Mouse (Mus musculus) adrenal gland, postnatal 4 days (tissue): ENCODE measurements at regions not wholly inside any gene's neighbourhood (a gene's known extent, or its start where the extent isn't known, plus 50 kb on each side); places are given as distances from the start of the nearest gene placed in this dataset.

ENCODE experiments used
- DNase-seq, 2 experiments: peaks; one replicate each; pipeline ENCODE4 v3.0.0; 2021 to 2022; ENCODE audit warnings: low spot score in 2 of 2, mixed read lengths in 2 of 2

DNA sequence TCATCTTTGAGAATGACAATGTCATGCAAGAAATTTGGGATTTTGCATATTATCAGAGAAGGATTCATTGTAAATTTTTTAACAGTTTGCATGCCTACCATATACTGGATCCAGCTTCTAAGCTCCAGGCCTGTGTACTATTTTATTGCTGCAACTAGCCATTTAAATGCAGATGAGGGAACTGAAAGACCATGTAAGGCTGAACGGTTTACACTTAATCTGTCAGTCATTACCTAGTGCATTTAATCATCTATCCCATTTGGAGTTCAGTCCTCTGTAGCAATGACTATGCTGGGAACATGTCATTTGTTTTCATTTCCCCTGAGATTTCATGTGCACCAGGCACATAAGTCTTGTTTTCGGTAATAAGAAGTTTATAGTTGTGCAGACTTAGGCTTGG lies 631.8 kb upstream of the Gm21961 start:
- no peak for DNase-seq

- no peak for DNase-seq
Measured at GRCm38 (mm10) chr15:65639484-65639883, 624.8 kb upstream of the Gm21961 start.

- peak in 1 of 2 experiments; percentile 2 for DNase-seq
Measured at GRCm38 (mm10) chr15:65637520-65638184, 622.9 kb upstream of the Gm21961 start.

DNA sequence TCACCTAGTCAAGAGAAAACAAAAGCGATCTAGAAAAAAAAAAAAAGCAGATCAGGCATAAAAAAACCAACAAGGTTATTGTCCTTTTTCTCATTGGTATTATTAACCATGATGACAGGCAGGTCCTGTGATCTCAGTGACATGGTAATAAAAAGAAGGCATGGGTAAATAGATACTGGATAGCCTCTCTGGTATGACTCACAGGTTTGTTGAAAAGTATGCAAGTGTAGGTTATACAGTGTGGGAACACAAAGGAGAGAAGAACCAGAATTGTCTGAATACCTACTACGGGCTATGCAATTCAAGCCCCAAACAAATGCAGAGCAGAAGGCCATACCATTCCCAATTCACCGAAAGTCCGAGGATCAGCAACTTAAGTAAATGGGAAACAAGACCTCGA lies 617.7 kb upstream of the Gm21961 start:
- no peak for DNase-seq

DNA sequence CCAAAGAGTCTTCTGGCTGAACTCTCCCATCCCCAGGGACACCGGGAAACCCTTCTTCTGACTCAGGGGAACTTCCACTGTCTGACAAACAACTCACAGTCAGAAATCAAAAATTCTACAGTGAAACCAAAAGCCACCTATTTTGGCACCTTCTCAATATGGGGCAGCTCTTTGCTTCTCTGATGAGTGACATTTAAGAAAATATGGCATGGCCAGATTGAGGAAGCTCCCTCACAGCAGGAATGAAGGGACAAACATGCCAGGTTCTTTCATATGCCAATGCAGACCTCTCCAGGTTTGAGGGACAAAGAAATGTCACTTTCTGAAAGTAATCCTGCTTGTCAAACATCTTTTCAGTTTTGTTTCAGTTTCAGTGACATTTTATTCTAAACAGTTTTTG lies 615.8 kb upstream of the Gm21961 start:
- DNase-seq, result no peak

DNA sequence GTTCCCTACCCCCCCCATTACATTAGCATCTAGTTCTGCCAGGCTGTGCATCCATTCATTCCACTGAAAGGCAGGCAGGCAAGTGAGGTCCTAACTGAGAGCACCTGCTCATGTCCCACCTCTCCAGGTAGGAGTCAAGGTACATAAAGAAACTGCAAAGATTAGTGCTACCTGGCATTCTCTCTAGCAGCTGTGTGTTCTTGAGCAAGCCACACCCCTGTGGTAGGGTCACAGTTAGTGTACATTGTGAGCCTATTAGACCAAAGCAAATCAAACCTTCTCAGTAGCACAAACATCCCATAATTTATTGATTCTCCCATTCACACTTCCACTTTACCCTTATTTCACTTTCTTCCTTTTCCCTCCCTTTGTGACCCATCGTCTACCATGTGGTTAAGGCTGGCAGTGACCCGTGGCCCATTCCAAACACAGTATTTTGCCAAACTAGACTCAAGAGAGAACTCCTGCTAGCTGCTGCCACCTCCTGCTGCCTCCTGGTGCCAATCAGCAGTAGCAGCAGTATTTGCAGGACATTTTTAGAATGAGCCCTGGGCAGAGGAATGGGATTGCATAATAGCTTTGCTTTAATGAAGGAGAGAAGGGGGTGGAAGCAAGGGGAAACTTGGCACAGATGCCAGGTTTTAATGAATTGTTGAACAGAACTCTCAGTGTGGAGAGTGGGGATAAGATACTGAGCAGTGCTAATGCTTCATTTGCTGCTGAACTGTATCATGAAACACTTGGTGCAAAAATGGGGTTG lies 578.2 kb upstream of the Gm21961 start:
- DNase-seq, result no peak

DNA sequence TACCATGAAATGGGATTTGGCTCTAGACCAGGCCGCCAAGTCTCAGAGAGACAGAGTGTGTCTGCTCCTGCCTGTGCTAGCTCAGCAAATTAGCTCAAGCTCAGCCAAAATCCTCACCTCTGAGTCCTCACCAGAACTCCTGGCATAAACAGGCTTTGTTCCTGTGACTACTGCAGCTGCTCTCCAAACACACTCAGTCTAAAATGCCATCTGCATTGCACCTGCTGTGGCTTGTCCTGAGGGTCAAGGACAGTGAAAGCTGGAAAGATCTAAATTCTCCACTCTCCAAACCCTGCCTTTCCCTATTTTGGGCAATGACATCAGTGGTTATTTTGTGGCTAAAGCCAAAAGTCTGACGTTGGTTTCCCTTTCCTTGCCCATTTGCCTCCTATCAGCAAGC lies 570.9 kb upstream of the Gm21961 start:
- DNase-seq, result no peak

DNA sequence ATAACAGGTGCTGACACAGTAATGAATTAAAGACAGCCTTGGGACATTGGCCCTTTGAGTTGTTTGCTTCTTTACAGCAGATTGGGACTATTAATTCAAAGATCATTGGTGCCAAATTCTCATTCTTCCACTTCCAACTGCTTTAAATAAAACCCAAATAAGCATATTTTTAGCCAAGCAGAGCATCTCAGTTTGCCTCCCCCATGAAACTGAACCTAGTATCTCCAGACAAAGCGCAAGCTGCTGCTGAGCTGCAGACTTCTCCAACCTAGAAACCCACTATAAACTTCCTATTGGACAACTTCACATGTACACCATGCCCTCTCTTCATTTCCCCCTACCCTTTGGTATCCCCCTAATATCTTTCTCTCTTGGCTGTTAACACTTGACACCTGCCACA lies 564.6 kb upstream of the Gm21961 start:
- no peak for DNase-seq

GRCm38 (mm10) chr15:65567931-65568330 lies 553.2 kb upstream of the Gm21961 start:
- no peak for DNase-seq

GRCm38 (mm10) chr15:65557846-65558835 lies 543.4 kb upstream of the Gm21961 start:
- no peak for DNase-seq

- DNase-seq, result no peak
Measured at GRCm38 (mm10) chr15:65549046-65549445, 534.3 kb upstream of the Gm21961 start.

- no peak for DNase-seq
Measured at GRCm38 (mm10) chr15:65535606-65536005, 520.9 kb upstream of the Gm21961 start.

DNA sequence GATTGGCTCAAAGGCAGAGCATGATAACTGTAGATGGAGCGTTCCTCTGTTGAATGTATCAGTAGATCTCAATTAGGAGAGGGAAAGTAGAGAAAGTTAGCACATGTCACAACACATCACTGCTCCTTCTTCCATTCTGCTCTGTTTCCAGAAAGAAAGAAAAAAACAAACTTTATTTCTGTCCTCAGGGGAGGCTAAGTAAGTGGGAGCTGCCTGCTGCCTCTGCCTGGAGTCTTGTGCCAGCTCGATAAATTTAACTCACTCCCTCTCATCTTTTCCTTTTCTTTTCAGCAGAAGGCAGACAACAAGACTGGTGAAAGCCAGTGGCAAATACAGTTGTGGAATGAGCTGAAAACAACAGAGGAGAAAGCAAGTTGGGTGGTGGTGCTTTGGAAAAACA lies 517.5 kb upstream of the Gm21961 start:
- DNase-seq, result no peak

DNA sequence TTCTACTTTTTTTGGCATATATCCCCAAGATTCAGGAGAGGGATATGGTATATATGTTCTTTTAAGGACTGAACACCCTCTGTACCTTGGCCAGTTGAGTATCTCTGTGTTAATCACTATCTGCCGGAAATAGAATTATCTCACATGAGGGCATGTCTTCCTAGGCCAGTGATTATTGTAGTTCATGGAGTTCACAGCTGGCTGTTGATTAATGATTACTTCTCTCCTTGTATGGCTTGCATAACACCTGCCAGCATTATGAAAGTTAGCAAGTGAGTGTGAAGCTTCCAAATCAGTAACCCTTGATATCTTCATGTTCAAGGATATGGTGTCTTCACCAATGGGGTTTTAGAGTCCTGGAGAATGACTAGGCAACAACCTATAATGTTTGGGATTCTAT lies 488.0 kb upstream of the Gm21961 start:
- no peak for DNase-seq

- DNase-seq, result no peak
Measured at GRCm38 (mm10) chr15:65478940-65479339, 464.2 kb upstream of the Gm21961 start.

DNA sequence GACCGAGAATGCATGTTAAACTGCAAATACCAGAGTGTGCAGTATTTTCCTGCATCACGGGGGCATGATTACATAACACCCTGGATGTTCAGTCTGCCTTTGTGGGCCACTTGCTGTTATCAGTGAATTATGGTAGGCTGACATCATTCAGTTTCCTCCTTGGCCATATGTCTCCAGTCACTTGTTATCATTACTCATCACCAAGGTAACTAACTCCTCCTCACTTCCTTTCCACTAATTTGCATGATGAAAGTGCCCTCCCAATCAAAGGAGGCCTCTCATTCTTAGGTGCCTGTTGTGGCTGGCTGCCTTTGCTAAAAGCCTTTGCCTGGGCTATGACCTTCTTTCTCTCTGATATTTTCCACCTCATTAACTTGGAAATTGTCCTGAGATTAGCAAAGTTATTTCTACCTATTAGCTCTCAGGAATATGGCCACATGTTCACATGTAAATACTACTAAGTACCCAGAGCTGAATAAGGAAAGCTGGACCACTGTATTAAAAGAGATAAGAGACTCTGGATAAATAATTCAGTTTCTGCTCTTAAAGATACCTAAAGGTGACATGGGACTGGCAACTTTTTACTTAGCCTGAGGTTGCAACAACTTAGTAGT lies 440.6 kb upstream of the Gm21961 start:
- DNase-seq, result no peak

GRCm38 (mm10) chr15:65452258-65453028 lies 437.7 kb upstream of the Gm21961 start:
- DNase-seq, result no peak

DNA sequence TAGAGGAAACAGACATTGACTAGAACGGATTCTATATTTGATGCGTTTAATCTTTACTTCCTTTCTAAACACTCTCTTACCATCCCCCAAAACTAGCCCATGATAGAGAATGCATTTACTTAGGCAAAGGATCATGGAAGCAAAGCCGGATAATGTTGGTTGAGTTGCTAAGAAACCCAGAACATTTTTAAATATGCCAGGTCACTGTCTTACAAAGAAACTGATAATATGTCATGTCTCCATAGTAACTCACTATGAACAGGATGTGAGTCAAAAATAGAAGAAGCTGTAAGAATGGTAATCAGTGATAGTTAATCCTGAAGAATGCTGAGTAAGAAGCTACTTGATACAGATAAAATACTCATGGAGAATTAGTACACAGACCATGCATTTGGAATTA lies 405.0 kb upstream of the Gm21961 start:
- DNase-seq, result no peak
